Mouse (Mus musculus): ENCODE results near the gene Zfp239. TPM values are rescaled to one million over a fixed set of nuclear protein-coding genes. Genes with fewer than 3 reads are reported as not detected.
"Not testable (repeated sequence)": the region's sequence is repeated elsewhere in the genome, so short reads cannot be mapped to it uniquely, and the experiment has no call there.

Gene Zfp239
- total and polyA plus RNA-seq, 3 experiments, result 6.4 to 30.3 (median 17.8) TPM

DNA sequence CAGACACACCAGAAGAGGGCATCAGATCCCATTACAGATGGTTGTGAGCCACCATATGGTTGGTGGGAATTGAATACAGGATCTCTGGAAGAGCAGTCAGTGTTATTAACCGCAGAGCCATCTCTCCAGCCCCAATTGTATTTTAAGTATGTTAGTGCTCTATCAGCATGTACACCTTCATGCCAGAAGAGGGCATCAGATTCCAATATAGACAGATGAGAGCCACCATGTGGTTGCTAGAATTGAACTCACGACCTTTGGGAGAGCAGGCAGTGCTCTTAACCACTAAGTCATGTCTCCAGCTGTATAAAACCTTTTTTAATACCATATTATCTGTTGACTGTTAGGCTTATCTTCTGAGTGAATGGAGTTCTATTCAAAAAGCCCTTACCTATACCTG is 10.2 kb upstream of the Zfp239 start:
- Histone ChIP-seq H3K4me1 (ENCODE audit: insufficient read depth, low read depth, low read length) (peaks cover 3% of the 10 kb centered on the region; the same call in 1 of the 2 replicates), H3K36me3 (replicated peaks) (peaks cover 15% of the 10 kb centered on the region), H3K9me3 (replicated peaks) (no peaks in the 10 kb centered on the region), H3K4me3 (ENCODE audit: low read depth, low read length) (no peak overlapping the region), H3K27me3 (ENCODE audit: insufficient read depth, low read length) (no peaks in the 10 kb centered on the region; the same call in 1 of the 2 replicates)
- TF ChIP-seq TAL1 (conservative IDR thresholded peaks at IDR 0.05; ENCODE audit: low read depth, low read length), result no peak
- no peak for TF ChIP-seq CTCF (IDR thresholded peaks at IDR 0.05; ENCODE audit: low read depth, low read length)
- no peak for TF ChIP-seq GATA1 (IDR thresholded peaks at IDR 0.05; ENCODE audit: borderline replicate concordance, low read length)
- TF ChIP-seq POLR2AphosphoS5 (IDR thresholded peaks at IDR 0.05; ENCODE audit: insufficient replicate concordance, low read depth, low read length), result no peak
- TF ChIP-seq GATA2 (IDR thresholded peaks at IDR 0.05; ENCODE audit: borderline replicate concordance, low read depth, low read length), result no peak
- no peak for DNase-seq (ENCODE audit: low spot score)
- ATAC-seq (ENCODE audit: extremely low read depth, insufficient number of reproducible peaks, low FRiP score, poor library complexity, severe bottlenecking), result no peak

DNA sequence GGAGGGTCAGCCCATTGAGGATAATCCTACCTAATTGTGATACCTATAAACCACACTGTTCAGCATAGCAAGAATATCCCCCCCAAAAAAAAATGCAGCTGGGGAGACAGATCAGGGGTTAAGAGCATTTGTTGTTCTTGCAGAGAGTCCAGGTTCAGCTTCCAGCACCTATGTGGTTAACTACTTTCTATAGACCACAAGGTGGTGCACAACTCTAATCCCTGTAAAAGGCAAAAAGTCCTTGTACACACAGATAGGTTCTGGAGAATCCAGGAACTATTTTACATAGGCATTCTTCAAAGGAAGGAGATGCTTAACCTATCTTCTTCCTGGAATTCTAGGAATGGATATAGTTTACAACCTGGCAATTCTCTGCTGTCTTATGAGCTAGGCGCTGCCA is 3.9 kb upstream of the Zfp239 start:
- Histone ChIP-seq H3K36me3 (replicated peaks) (no peaks in the 10 kb centered on the region), H3K27me3 (ENCODE audit: insufficient read depth, low read length) (no peaks in the 10 kb centered on the region; the same call in 1 of the 2 replicates), H3K4me3 (ENCODE audit: low read depth, low read length) (no peak overlapping the region), H3K9me3 (replicated peaks) (no peaks in the 10 kb centered on the region), H3K4me1 (ENCODE audit: insufficient read depth, low read depth, low read length) (peaks cover 6% of the 10 kb centered on the region)
- ATAC-seq (ENCODE audit: extremely low read depth, insufficient number of reproducible peaks, low FRiP score, poor library complexity, severe bottlenecking), result no peak
- TF ChIP-seq POLR2AphosphoS5 (IDR thresholded peaks at IDR 0.05; ENCODE audit: insufficient replicate concordance, low read depth, low read length) (no peak), GATA2 (IDR thresholded peaks at IDR 0.05; ENCODE audit: borderline replicate concordance, low read depth, low read length) (no peak), GATA1 (IDR thresholded peaks at IDR 0.05; ENCODE audit: borderline replicate concordance, low read length) (no peak), TAL1 (conservative IDR thresholded peaks at IDR 0.05; ENCODE audit: low read depth, low read length) (no peak), CTCF (IDR thresholded peaks at IDR 0.05; ENCODE audit: low read depth, low read length) (no peak)
- no peak for DNase-seq (ENCODE audit: low spot score)

DNA sequence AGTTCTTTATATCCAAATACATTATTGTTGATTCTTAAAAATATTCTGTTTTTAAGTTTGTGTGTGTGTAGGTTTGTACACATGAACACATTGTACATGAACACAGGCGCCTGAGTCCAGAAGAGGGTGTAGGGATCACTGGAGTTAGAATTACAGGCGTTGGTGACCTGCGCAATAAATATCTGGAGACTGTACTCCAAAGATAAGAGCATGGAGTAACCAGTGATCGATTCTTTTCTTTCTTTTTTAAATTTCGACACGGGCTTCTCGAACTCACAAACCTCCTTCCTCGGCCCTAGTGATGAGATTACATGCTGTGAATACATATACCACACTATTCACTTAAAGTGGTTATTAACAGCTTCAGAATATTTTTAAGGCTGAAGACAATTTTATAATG is 565 bp downstream of the Zfp239 start:
- H3K4me3 ChIP-seq (ENCODE audit: low read depth, low read length), result peak overlapping the region; percentile 97
- H3K36me3 ChIP-seq (replicated peaks), result peaks cover 22% of the 10 kb centered on the region
- no peak for TF ChIP-seq GATA2 (IDR thresholded peaks at IDR 0.05; ENCODE audit: borderline replicate concordance, low read depth, low read length)
- TF ChIP-seq TAL1 (conservative IDR thresholded peaks at IDR 0.05; ENCODE audit: low read depth, low read length), result 0 out of 2 replicates have a peak, but pooled peaks have one; percentile 13
- TF ChIP-seq CTCF (IDR thresholded peaks at IDR 0.05; ENCODE audit: low read depth, low read length), result no peak
- peaks cover 19% of the 10 kb centered on the region for H3K4me1 ChIP-seq (ENCODE audit: insufficient read depth, low read depth, low read length)
- no peak for DNase-seq (ENCODE audit: low spot score)
- H3K9me3 ChIP-seq (replicated peaks), result no peaks in the 10 kb centered on the region
- peak; percentile 61 for ATAC-seq (ENCODE audit: extremely low read depth, insufficient number of reproducible peaks, low FRiP score, poor library complexity, severe bottlenecking)
- no peaks in the 10 kb centered on the region for H3K27me3 ChIP-seq (ENCODE audit: insufficient read depth, low read length)

DNA sequence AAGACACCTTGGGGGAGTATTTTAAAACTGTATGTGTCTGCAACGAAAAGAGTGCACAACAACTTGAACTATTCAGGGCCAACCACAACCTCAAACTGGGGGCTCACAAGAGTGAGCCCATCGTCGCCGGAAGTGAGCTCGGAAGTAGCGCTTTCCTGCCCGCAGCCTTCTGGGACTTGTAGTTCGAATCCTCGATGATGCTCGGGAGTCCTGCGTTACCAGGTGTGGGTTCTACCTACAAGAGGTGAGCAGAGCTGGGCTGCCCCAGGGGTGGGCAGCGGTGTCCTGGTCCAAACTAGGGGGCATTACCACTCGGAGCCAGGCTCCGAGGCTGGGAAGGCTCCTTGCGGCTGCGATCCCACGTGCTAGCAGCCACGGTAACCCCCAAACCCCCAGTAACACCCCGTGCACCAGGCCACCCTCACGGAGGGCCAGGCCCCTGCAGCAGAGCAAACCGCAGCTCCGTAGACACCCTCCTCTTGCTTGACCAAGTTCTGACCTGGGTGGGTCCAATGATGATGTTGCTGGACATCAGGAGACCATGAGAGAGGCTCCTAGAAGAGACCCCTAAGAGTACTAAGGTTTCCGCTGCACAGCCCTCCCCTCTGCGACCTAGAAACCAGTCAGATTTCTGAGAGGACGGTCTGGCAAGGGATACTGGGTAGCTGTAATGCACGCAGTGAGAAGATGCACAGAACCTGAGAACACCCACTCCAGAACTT is 1.2 kb downstream of the Zfp239 start:
- no peak for TF ChIP-seq GATA1 (IDR thresholded peaks at IDR 0.05; ENCODE audit: borderline replicate concordance, low read length)
- TF ChIP-seq CTCF (IDR thresholded peaks at IDR 0.05; ENCODE audit: low read depth, low read length), result no peak
- no peak for TF ChIP-seq TAL1 (conservative IDR thresholded peaks at IDR 0.05; ENCODE audit: low read depth, low read length)
- TF ChIP-seq GATA2 (IDR thresholded peaks at IDR 0.05; ENCODE audit: borderline replicate concordance, low read depth, low read length), result no peak
- no peak for TF ChIP-seq POLR2AphosphoS5 (IDR thresholded peaks at IDR 0.05; ENCODE audit: insufficient replicate concordance, low read depth, low read length)
- DNase-seq (ENCODE audit: low spot score) (peak; percentile 73), ATAC-seq (ENCODE audit: extremely low read depth, insufficient number of reproducible peaks, low FRiP score, poor library complexity, severe bottlenecking) (peak; percentile 95)
- H3K9me3 ChIP-seq (replicated peaks), result no peaks in the 10 kb centered on the region
- peaks cover 19% of the 10 kb centered on the region for H3K4me1 ChIP-seq (ENCODE audit: insufficient read depth, low read depth, low read length)
- no peaks in the 10 kb centered on the region for H3K27me3 ChIP-seq (ENCODE audit: insufficient read depth, low read length)
- peak overlapping the region; percentile 97 for H3K4me3 ChIP-seq (ENCODE audit: low read depth, low read length)
- peaks cover 26% of the 10 kb centered on the region for H3K36me3 ChIP-seq (replicated peaks)

DNA sequence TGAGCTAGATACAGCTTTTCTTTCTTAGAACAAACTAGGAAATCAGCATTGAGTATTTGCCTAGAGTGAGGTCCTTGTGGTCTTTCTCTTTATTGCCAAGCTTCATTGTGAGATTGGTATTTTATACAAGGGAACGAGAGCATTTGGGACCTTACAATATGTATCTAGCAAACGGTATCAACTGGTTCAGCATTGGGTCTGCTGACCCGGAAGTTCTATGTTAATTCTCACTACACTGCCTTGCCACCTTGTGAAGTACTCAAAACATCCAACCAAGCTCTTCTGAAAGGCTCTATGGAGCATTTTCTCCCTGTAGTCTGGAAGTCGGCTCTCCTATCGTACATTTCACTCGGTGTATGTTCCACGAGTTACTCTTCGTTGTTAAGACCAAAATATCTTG is 1.9 kb downstream of the Zfp239 start:
- no peak for DNase-seq (ENCODE audit: low spot score)
- Histone ChIP-seq H3K4me1 (ENCODE audit: insufficient read depth, low read depth, low read length) (peaks cover 19% of the 10 kb centered on the region), H3K27me3 (ENCODE audit: insufficient read depth, low read length) (no peaks in the 10 kb centered on the region), H3K36me3 (replicated peaks) (peaks cover 31% of the 10 kb centered on the region), H3K4me3 (ENCODE audit: low read depth, low read length) (peak overlapping the region; percentile 97), H3K9me3 (replicated peaks) (no peaks in the 10 kb centered on the region)
- no peak for TF ChIP-seq GATA2 (IDR thresholded peaks at IDR 0.05; ENCODE audit: borderline replicate concordance, low read depth, low read length)
- no peak for ATAC-seq (ENCODE audit: extremely low read depth, insufficient number of reproducible peaks, low FRiP score, poor library complexity, severe bottlenecking)

DNA sequence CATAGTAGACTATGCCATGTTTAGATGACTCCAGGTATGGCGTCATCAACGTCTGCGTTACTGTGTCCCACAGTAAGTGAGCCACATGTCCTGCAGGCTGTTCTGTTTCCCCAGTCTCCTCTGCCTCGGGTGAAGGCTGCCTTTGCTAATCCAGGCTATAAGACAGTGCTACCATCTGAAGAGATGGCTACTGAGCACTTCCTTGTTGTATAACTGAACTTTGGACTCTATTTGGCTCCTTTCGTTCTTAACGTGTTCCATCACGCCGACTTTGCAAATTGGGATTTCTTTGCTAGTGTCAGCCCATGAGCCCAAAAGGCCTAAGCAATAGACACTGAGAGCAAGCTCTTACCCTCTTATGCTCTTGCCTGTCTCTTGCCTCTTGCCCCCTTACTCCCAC is 6.3 kb downstream of the Zfp239 start:
- ATAC-seq (ENCODE audit: extremely low read depth, insufficient number of reproducible peaks, low FRiP score, poor library complexity, severe bottlenecking), result no peak
- H3K9me3 ChIP-seq (replicated peaks), result no peaks in the 10 kb centered on the region
- DNase-seq (ENCODE audit: low spot score), result no peak
- H3K27me3 ChIP-seq (ENCODE audit: insufficient read depth, low read length), result no peaks in the 10 kb centered on the region
- H3K4me1 ChIP-seq (ENCODE audit: insufficient read depth, low read depth, low read length), result peaks cover 11% of the 10 kb centered on the region
- H3K4me3 ChIP-seq (ENCODE audit: low read depth, low read length), result no peak overlapping the region
- peaks cover 61% of the 10 kb centered on the region for H3K36me3 ChIP-seq (replicated peaks)
- no peak for TF ChIP-seq GATA2 (IDR thresholded peaks at IDR 0.05; ENCODE audit: borderline replicate concordance, low read depth, low read length)

DNA sequence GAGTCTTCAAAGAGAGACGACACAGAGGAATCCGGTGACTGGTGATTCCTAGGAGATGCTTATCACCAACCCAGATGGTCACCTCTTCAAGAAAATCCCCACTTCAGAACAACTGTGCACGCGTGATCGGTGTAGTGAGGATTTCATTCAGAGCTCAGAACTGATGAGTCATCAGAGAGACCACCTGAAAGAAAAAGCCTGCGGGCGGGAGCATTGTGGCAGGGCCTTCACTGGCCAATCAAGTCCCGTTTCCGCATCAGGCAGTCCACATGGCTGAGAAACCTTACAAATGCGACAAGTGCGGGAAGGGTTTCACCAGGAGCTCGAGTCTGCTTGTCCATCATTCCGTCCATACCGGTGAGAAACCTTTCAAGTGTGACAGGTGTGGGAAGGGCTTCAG is 9.1 kb downstream of the Zfp239 start:
- Histone ChIP-seq H3K4me1 (ENCODE audit: insufficient read depth, low read depth, low read length) (peaks cover 4% of the 10 kb centered on the region; the same call in 1 of the 2 replicates), H3K36me3 (replicated peaks) (peaks cover 54% of the 10 kb centered on the region), H3K4me3 (ENCODE audit: low read depth, low read length) (no peak overlapping the region), H3K27me3 (ENCODE audit: insufficient read depth, low read length) (no peaks in the 10 kb centered on the region), H3K9me3 (replicated peaks) (no peaks in the 10 kb centered on the region)
- DNase-seq (ENCODE audit: low spot score) (no peak), ATAC-seq (ENCODE audit: extremely low read depth, insufficient number of reproducible peaks, low FRiP score, poor library complexity, severe bottlenecking) (no peak)
- TF ChIP-seq GATA1 (IDR thresholded peaks at IDR 0.05; ENCODE audit: borderline replicate concordance, low read length) (no peak), GATA2 (IDR thresholded peaks at IDR 0.05; ENCODE audit: borderline replicate concordance, low read depth, low read length) (no peak), CTCF (IDR thresholded peaks at IDR 0.05; ENCODE audit: low read depth, low read length) (no peak), TAL1 (conservative IDR thresholded peaks at IDR 0.05; ENCODE audit: low read depth, low read length) (no peak), POLR2AphosphoS5 (IDR thresholded peaks at IDR 0.05; ENCODE audit: insufficient replicate concordance, low read depth, low read length) (no peak)

DNA sequence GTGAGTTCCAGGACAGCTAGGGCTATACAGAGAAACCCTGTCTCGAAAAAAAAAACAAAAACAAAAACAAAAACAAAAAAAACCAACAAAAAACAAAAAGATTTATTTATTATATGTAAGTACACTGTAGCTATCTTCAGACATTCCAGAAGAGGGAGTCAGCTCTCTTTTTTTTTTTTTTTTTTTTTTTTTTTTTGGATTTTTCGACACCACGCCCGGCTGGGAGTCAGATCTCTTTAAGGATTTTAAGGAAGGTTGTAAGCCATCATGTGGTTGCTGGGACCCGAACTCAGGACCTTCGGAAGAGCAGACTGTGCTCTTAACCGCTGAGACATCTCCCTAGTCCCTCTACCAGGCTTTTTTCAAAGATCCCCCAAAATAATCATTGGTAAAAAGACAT is 11.6 kb downstream of the Zfp239 start:
- not testable (repeated sequence) for H3K9me3 ChIP-seq (replicated peaks); DNase-seq (ENCODE audit: low spot score); H3K27me3 ChIP-seq (ENCODE audit: insufficient read depth, low read length); H3K4me3 ChIP-seq (ENCODE audit: low read depth, low read length); ATAC-seq (ENCODE audit: extremely low read depth, insufficient number of reproducible peaks, low FRiP score, poor library complexity, severe bottlenecking); H3K4me1 ChIP-seq (ENCODE audit: insufficient read depth, low read depth, low read length)
- H3K36me3 ChIP-seq (replicated peaks), result peaks cover 31% of the 10 kb centered on the region

Data from G1E (cell line).